Mouse (Mus musculus): ENCODE data around the gene Sipa1l2. TPM values are rescaled to one million over a fixed set of nuclear protein-coding genes. Genes with fewer than 3 reads are reported as not detected.

Sipa1l2 gene
- polyA plus RNA-seq, 1 experiment, result 19.6 TPM

DNA sequence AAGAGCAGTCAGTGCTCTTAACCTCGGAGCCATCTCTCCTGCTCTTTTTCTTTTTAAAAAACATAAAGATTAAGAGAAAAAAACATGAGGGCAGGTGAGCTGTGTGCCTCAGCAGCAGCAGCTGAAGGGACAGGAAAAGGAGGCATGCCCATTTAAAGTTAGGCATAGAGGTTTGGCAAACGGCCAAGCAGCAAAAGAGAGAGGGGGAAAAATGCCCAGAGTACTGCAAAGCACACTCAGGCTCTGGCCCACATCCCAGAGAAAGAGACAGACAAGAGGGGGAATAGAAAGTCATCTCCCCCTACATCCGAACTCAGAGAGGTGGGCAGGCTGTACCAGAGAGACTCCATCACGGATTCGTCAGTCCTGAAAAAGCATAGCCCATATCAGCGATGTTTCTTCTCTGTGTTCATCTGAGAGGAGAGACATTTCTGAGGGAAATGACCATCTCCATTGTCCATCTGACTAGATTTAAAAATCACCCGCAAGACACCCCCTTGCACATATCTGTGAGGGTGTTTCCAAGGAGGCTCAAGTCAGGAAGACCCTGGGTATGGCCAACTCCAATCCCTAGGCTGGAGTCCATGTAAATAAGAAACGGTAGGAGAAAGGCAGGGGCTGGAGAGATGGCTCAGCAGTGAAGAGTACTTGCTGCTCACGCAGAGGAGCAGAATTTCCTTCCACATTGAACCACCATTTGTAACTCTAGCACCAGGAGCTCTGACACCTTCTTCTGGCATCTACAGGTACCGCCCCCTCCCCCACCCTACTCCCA is 41.6 kb upstream of the Sipa1l2 start:
- Histone ChIP-seq H3K4me1 (ENCODE audit: control insufficient read depth, insufficient read depth, low read length) (no peaks in the 10 kb centered on the region), H3K36me3 (ENCODE audit: control insufficient read depth, insufficient read depth, low read length) (no peaks in the 10 kb centered on the region), H3K27ac (ENCODE audit: control insufficient read depth, insufficient read depth, low read depth, low read length) (no peak overlapping the region), H3K4me3 (ENCODE audit: control insufficient read depth, low read depth, low read length) (no peak overlapping the region), H3K27me3 (ENCODE audit: control insufficient read depth, insufficient read depth, low read length) (no peaks in the 10 kb centered on the region)
- TF ChIP-seq POLR2A (IDR thresholded peaks at IDR 0.05; ENCODE audit: control insufficient read depth, low read depth, low read length) (no peak), CTCF (IDR thresholded peaks at IDR 0.05; ENCODE audit: control insufficient read depth, insufficient read depth, insufficient replicate concordance, low read depth, low read length) (no peak)

DNA sequence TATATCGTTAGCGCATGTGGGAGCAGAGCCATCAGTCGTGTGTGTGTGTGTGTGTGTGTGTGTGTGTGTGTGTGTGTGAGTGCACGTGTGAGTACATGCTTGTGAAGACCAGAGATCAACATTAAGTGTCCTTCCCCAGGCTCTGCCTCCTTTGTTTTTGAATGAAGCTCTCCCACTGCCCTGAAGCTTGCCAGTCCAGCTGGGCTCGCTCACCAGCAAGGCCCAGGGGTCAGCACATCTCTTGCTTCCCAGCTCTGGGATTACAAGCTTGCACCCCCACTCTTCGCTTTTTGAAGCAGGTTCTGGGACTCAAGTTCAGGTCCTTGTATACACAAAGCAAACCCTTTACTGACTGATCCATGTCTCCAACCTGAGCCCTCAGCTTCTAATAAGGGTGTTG is 40.1 kb upstream of the Sipa1l2 start:
- Histone ChIP-seq H3K27me3 (ENCODE audit: control insufficient read depth, insufficient read depth, low read length) (no peaks in the 10 kb centered on the region), H3K27ac (ENCODE audit: control insufficient read depth, insufficient read depth, low read depth, low read length) (no peak overlapping the region), H3K4me3 (ENCODE audit: control insufficient read depth, low read depth, low read length) (no peak overlapping the region), H3K4me1 (ENCODE audit: control insufficient read depth, insufficient read depth, low read length) (peaks cover 4% of the 10 kb centered on the region), H3K36me3 (ENCODE audit: control insufficient read depth, insufficient read depth, low read length) (no peaks in the 10 kb centered on the region)
- TF ChIP-seq CTCF (IDR thresholded peaks at IDR 0.05; ENCODE audit: control insufficient read depth, insufficient read depth, insufficient replicate concordance, low read depth, low read length), result no peak
- no peak for TF ChIP-seq POLR2A (IDR thresholded peaks at IDR 0.05; ENCODE audit: control insufficient read depth, low read depth, low read length)

DNA sequence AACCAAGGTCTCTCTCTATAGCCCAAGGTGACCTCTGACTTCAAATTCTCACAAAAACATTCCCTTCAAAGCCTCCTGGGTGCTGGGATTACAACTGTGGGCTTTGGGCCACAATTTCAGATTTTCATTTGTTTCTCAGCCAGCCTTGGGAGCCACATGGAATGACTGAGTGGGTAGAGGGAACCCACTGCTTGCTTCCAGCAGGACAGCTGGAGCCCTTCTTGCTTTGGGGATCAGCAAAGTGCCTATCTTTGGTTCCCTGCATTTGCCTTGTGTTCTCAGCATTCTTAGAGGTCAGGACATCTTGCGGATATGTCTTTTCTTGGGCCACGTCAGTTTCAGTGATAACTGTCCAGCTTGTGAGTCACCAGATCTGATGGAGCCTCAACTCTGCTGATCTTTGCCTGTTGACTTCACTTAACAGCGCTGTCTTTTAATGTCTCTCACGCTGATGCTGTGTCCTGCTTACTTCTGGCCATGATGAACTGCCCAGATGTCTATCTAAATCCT is 38.2 kb upstream of the Sipa1l2 start:
- no peak for TF ChIP-seq CTCF (IDR thresholded peaks at IDR 0.05; ENCODE audit: control insufficient read depth, insufficient read depth, insufficient replicate concordance, low read depth, low read length)
- TF ChIP-seq POLR2A (IDR thresholded peaks at IDR 0.05; ENCODE audit: control insufficient read depth, low read depth, low read length), result no peak
- H3K27me3 ChIP-seq (ENCODE audit: control insufficient read depth, insufficient read depth, low read length), result no peaks in the 10 kb centered on the region
- no peaks in the 10 kb centered on the region for H3K36me3 ChIP-seq (ENCODE audit: control insufficient read depth, insufficient read depth, low read length)
- no peak overlapping the region for H3K4me3 ChIP-seq (ENCODE audit: control insufficient read depth, low read depth, low read length)
- no peak overlapping the region for H3K27ac ChIP-seq (ENCODE audit: control insufficient read depth, insufficient read depth, low read depth, low read length)
- peaks cover 12% of the 10 kb centered on the region for H3K4me1 ChIP-seq (ENCODE audit: control insufficient read depth, insufficient read depth, low read length)

DNA sequence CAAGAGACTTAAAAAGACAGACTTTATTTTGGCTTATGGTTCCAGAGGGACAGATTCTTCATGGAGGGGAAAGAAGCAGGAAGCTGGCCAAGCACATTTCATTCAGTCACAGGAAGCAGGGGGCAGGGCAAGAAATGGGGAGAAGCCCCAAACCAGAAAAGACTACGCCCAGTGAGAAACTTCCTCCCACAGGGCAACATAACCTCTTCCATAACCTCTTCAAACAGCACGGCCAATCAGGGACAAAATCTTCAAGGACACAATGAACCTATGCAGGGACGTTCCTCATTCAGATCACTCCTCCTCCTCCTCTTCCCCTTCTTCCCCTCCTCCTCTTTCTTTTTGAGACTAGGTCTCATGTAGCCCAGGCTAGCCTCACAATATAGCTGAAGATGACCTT is 37.3 kb upstream of the Sipa1l2 start:
- H3K4me1 ChIP-seq (ENCODE audit: control insufficient read depth, insufficient read depth, low read length), result peaks cover 12% of the 10 kb centered on the region
- TF ChIP-seq POLR2A (IDR thresholded peaks at IDR 0.05; ENCODE audit: control insufficient read depth, low read depth, low read length) (no peak), CTCF (IDR thresholded peaks at IDR 0.05; ENCODE audit: control insufficient read depth, insufficient read depth, insufficient replicate concordance, low read depth, low read length) (no peak)
- H3K27ac ChIP-seq (ENCODE audit: control insufficient read depth, insufficient read depth, low read depth, low read length), result no peak overlapping the region
- no peaks in the 10 kb centered on the region for H3K27me3 ChIP-seq (ENCODE audit: control insufficient read depth, insufficient read depth, low read length)
- H3K4me3 ChIP-seq (ENCODE audit: control insufficient read depth, low read depth, low read length), result no peak overlapping the region
- no peaks in the 10 kb centered on the region for H3K36me3 ChIP-seq (ENCODE audit: control insufficient read depth, insufficient read depth, low read length)

DNA sequence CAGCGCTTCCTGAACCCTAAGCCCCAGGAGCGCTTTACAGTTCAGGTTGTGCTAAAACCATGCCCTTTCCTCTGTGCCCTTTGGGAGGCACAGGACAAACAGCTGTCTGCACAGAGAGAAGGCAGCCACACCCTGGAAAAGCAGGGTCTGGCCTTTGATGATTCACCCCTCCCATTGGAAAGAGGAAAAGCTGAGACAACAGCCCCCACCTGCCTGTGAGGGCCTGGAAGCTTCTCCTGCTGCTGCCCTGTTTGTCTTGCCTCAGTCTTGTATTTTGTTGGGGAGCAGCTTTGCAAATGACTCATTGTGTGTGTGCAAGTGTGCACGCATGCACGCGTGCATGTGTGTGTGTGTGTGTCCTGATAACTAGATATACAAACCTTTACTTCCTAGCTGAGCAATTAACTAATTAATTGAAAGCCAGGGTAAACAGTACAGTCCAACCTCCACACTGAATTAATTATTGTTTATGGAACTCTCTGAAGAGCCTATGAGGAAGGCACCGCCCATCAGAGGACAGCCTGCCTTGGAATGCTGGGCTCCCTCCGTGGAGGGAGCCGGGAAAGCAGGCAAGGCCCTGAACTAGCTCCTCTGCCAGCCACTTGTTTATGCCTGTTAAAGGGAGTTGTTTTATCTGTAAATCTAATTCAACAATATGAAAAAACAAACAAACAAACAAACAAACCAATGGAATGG is 35.4 kb upstream of the Sipa1l2 start:
- Histone ChIP-seq H3K36me3 (ENCODE audit: control insufficient read depth, insufficient read depth, low read length) (no peaks in the 10 kb centered on the region), H3K27me3 (ENCODE audit: control insufficient read depth, insufficient read depth, low read length) (no peaks in the 10 kb centered on the region), H3K4me3 (ENCODE audit: control insufficient read depth, low read depth, low read length) (peak overlapping the region; percentile 93), H3K4me1 (ENCODE audit: control insufficient read depth, insufficient read depth, low read length) (peaks cover 12% of the 10 kb centered on the region), H3K27ac (ENCODE audit: control insufficient read depth, insufficient read depth, low read depth, low read length) (no peak overlapping the region)
- TF ChIP-seq POLR2A (IDR thresholded peaks at IDR 0.05; ENCODE audit: control insufficient read depth, low read depth, low read length) (0 out of 2 replicates have a peak, but pooled peaks have one; percentile 17), CTCF (IDR thresholded peaks at IDR 0.05; ENCODE audit: control insufficient read depth, insufficient read depth, insufficient replicate concordance, low read depth, low read length) (no peak)

DNA sequence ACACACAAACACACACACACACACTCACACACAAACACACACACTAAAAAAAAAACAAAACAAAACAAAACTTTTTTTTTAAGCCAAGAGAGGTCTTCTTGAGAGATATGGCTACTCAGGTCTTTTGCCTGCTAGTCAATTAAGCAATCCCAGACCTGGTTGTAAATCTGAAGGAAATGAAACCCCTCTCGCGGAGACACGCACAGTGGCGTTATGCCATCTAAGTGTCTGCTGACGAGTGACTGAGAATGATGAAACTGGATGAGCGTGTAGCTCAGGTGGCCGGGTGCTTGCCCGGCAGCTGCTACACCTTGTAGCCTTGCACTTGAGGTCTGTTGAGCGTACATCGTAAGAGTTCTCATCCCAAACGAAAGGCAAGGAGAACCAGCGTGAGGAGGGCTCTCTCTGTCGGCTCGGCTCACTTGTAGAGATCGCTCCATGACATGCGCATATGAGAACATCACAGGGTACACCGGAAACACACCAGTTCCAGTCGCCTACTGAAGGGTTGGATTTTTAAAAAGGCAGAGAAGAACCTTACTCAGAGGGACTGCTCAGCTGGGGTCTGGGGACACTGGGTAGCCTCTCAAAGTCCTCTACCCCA is 34.7 kb upstream of the Sipa1l2 start:
- Histone ChIP-seq H3K36me3 (ENCODE audit: control insufficient read depth, insufficient read depth, low read length) (no peaks in the 10 kb centered on the region), H3K4me3 (ENCODE audit: control insufficient read depth, low read depth, low read length) (peak overlapping the region; percentile 93), H3K27ac (ENCODE audit: control insufficient read depth, insufficient read depth, low read depth, low read length) (peak overlapping the region; percentile 89), H3K4me1 (ENCODE audit: control insufficient read depth, insufficient read depth, low read length) (peaks cover 12% of the 10 kb centered on the region), H3K27me3 (ENCODE audit: control insufficient read depth, insufficient read depth, low read length) (no peaks in the 10 kb centered on the region)
- TF ChIP-seq CTCF (IDR thresholded peaks at IDR 0.05; ENCODE audit: control insufficient read depth, insufficient read depth, insufficient replicate concordance, low read depth, low read length), result no peak
- no peak for TF ChIP-seq POLR2A (IDR thresholded peaks at IDR 0.05; ENCODE audit: control insufficient read depth, low read depth, low read length)

DNA sequence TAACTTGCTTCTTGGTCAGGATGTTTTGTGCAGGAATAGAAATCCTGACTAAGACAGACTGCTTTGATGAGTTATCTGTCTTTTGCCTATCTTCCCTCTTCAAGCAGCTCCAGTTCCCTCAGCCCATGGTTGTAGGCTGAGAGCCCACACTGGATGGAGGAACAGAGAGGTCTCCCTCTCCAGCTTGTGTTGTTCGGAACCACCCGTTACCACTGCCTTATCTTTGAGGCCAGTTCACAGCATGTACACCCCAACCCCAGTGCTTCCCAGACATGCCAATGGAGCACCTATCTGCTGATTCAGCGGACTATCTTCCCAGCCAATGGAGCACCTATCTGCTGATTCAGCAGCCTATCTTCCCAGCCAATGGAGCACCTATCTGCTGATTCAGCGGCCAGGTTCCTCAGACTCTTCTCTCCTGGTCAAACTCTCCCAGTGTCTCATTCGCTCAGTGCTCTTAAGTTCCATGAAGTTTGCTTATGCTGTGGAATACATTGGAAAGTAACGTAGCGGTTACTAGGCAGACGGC is 33.8 kb upstream of the Sipa1l2 start:
- H3K4me1 ChIP-seq (ENCODE audit: control insufficient read depth, insufficient read depth, low read length), result peaks cover 12% of the 10 kb centered on the region
- H3K36me3 ChIP-seq (ENCODE audit: control insufficient read depth, insufficient read depth, low read length), result no peaks in the 10 kb centered on the region
- peak overlapping the region; percentile 93 for H3K4me3 ChIP-seq (ENCODE audit: control insufficient read depth, low read depth, low read length)
- H3K27ac ChIP-seq (ENCODE audit: control insufficient read depth, insufficient read depth, low read depth, low read length), result peak overlapping the region; percentile 89
- TF ChIP-seq CTCF (IDR thresholded peaks at IDR 0.05; ENCODE audit: control insufficient read depth, insufficient read depth, insufficient replicate concordance, low read depth, low read length) (no peak), POLR2A (IDR thresholded peaks at IDR 0.05; ENCODE audit: control insufficient read depth, low read depth, low read length) (no peak)
- H3K27me3 ChIP-seq (ENCODE audit: control insufficient read depth, insufficient read depth, low read length), result no peaks in the 10 kb centered on the region
